Mouse (Mus musculus): ENCODE measurements around the gene Tbx15. TPM values are rescaled to one million over a fixed set of nuclear protein-coding genes. Genes with fewer than 3 reads are reported as not detected.

Gene Tbx15
- polyA plus RNA-seq, 2 experiments: 26.6 to 66.6 TPM

DNA sequence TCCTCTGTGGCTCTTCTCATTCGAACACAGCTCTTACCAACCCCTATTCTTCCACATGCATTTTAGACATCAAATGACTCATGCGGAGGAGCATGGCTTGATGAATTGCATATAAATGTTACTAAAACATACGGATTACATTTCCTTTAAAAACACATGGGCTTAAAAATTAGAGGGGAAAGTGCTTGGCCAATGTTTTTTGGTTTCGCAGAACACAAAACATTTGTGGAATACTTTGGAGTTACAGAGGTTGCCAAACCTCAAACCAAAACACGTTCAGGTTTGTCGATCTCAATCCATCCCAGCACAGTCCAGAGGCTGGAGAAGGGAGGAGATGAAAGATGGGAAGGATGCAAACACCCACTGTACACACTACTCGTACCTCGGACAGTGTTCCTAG is 90.9 kb downstream of the Tbx15 start:
- TF ChIP-seq POLR2A (IDR thresholded peaks at IDR 0.05; ENCODE audit: borderline replicate concordance, extremely low read depth, insufficient read depth, insufficient read length): no peak
- H3K27ac ChIP-seq (replicated peaks; ENCODE audit: low read depth, low read length): no peak overlapping the region
- H3K4me1 ChIP-seq (ENCODE audit: control insufficient read depth, insufficient read depth, low read length): no peaks in the 10 kb centered on the region
- no peak for DNase-seq (ENCODE audit: low spot score)
- H3K4me2 ChIP-seq (replicated peaks; ENCODE audit: low read depth, low read length, severe bottlenecking): no peak overlapping the region
- no peak overlapping the region for H3K9ac ChIP-seq (ENCODE audit: low read depth, low read length, severe bottlenecking)
- no peak overlapping the region for H3K4me3 ChIP-seq (replicated peaks; ENCODE audit: low read length)
- no peaks in the 10 kb centered on the region for H3K9me3 ChIP-seq (ENCODE audit: control insufficient read depth, low read length)
- H3K27me3 ChIP-seq (ENCODE audit: control insufficient read depth, insufficient read depth, low read length): no peaks in the 10 kb centered on the region
- peaks cover 46% of the 10 kb centered on the region for H3K36me3 ChIP-seq (ENCODE audit: control insufficient read depth, insufficient read depth, low read length)
- 81% methylated on average over 8 of the region's 8 CpGs for WGBS
- no peak for ATAC-seq (ENCODE audit: low FRiP score, low read depth)

DNA sequence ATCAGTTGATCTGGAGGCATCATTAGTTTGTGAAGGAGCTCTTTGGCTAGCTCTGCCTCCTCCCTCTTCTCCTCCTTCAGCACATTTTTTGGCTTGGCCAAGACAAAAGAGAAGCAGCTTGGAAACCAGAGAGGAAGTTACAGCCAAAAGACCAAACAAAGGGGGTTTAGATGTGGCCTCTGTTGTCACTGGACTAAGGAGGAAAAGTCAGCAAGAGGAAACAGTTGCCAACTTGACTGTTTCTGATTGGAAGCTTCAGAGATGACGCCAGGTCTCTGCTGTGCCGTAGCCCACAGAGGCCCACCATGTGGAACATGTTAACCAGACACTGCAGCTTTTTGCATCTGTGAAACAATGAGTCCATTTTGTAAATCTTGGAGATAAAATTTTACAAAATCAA is 96.7 kb downstream of the Tbx15 start:
- H3K4me2 ChIP-seq (replicated peaks; ENCODE audit: low read depth, low read length, severe bottlenecking): no peak overlapping the region
- WGBS: 65% methylated on average over 2 of the region's 2 CpGs
- peaks cover 47% of the 10 kb centered on the region for H3K36me3 ChIP-seq (ENCODE audit: control insufficient read depth, insufficient read depth, low read length)
- no peak for ATAC-seq (ENCODE audit: low FRiP score, low read depth)
- peak; percentile 14 for DNase-seq (ENCODE audit: low spot score)
- H3K27ac ChIP-seq (replicated peaks; ENCODE audit: low read depth, low read length): no peak overlapping the region
- no peaks in the 10 kb centered on the region for H3K27me3 ChIP-seq (ENCODE audit: control insufficient read depth, insufficient read depth, low read length)
- no peak overlapping the region for H3K9ac ChIP-seq (ENCODE audit: low read depth, low read length, severe bottlenecking)
- H3K4me1 ChIP-seq (ENCODE audit: control insufficient read depth, insufficient read depth, low read length): no peaks in the 10 kb centered on the region
- no peaks in the 10 kb centered on the region for H3K9me3 ChIP-seq (ENCODE audit: control insufficient read depth, low read length)
- no peak overlapping the region for H3K4me3 ChIP-seq (replicated peaks; ENCODE audit: low read length)
- no peak for TF ChIP-seq POLR2A (IDR thresholded peaks at IDR 0.05; ENCODE audit: borderline replicate concordance, extremely low read depth, insufficient read depth, insufficient read length)

- Histone ChIP-seq H3K36me3 (ENCODE audit: control insufficient read depth, insufficient read depth, low read length) (peaks cover 51% of the 10 kb centered on the region), H3K4me1 (ENCODE audit: control insufficient read depth, insufficient read depth, low read length) (no peaks in the 10 kb centered on the region), H3K9ac (ENCODE audit: low read depth, low read length, severe bottlenecking) (no peak overlapping the region), H3K27ac (replicated peaks; ENCODE audit: low read depth, low read length) (no peak overlapping the region), H3K4me2 (replicated peaks; ENCODE audit: low read depth, low read length, severe bottlenecking) (no peak overlapping the region), H3K4me3 (replicated peaks; ENCODE audit: low read length) (no peak overlapping the region), H3K9me3 (ENCODE audit: control insufficient read depth, low read length) (no peaks in the 10 kb centered on the region), H3K27me3 (ENCODE audit: control insufficient read depth, insufficient read depth, low read length) (no peaks in the 10 kb centered on the region)
- DNase-seq (ENCODE audit: low spot score) (no peak), ATAC-seq (ENCODE audit: low FRiP score, low read depth) (no peak)
- no peak for TF ChIP-seq POLR2A (IDR thresholded peaks at IDR 0.05; ENCODE audit: borderline replicate concordance, extremely low read depth, insufficient read depth, insufficient read length)
- WGBS: 85% methylated on average over 1 of the region's 1 CpGs
Observed at GRCm38 (mm10) chr3:99338756-99339155, 98.6 kb downstream of the Tbx15 start.

GRCm38 (mm10) chr3:99340021-99340420 is 99.8 kb downstream of the Tbx15 start:
- no peaks in the 10 kb centered on the region for H3K27me3 ChIP-seq (ENCODE audit: control insufficient read depth, insufficient read depth, low read length)
- TF ChIP-seq POLR2A (IDR thresholded peaks at IDR 0.05; ENCODE audit: borderline replicate concordance, extremely low read depth, insufficient read depth, insufficient read length): no peak
- no peak overlapping the region for H3K27ac ChIP-seq (replicated peaks; ENCODE audit: low read depth, low read length)

DNA sequence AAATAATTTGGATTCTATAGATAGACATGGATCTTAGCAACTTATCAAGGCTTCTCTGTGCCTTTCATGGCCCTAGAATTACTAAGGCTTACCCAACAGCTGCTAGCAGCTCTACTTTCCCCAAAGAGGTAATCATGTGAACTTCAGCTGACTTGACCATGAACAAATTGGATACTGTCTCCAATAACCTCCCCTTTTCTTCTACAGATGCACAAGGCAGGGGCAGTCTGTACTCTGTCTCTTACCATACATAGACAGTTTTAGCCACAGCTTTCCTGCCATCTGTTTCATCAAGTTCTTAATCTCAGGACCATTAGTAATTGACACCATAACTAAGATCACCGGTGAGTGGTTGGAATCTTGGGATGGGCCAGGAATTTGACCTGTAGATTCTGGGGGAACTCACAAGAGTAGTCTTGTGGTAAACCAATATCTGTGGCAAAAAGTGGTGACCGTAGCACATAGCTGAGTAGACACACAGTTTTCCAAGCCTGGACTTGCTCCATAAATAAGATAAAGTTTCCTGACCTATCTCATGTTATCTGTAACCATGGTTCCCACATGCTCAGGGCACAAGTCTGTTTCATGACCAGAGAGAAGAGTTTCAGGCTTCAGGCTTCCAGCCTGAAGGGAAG is 139.6 kb downstream of the Tbx15 start:
- H3K4me1 ChIP-seq (ENCODE audit: control insufficient read depth, insufficient read depth, low read length): no peaks in the 10 kb centered on the region
- 82% methylated on average over 2 of the region's 2 CpGs for WGBS
- no peaks in the 10 kb centered on the region for H3K9me3 ChIP-seq (ENCODE audit: control insufficient read depth, low read length)
- no peak overlapping the region for H3K9ac ChIP-seq (ENCODE audit: low read depth, low read length, severe bottlenecking)
- H3K27ac ChIP-seq (replicated peaks; ENCODE audit: low read depth, low read length): no peak overlapping the region
- DNase-seq (ENCODE audit: low spot score) (no peak), ATAC-seq (ENCODE audit: low FRiP score, low read depth) (0 out of 2 replicates have a peak, but pooled peaks have one; percentile 23)
- no peak overlapping the region for H3K4me2 ChIP-seq (replicated peaks; ENCODE audit: low read depth, low read length, severe bottlenecking)
- no peak overlapping the region for H3K4me3 ChIP-seq (replicated peaks; ENCODE audit: low read length)
- no peak for TF ChIP-seq POLR2A (IDR thresholded peaks at IDR 0.05; ENCODE audit: borderline replicate concordance, extremely low read depth, insufficient read depth, insufficient read length)
- H3K36me3 ChIP-seq (ENCODE audit: control insufficient read depth, insufficient read depth, low read length): no peaks in the 10 kb centered on the region
- no peaks in the 10 kb centered on the region for H3K27me3 ChIP-seq (ENCODE audit: control insufficient read depth, insufficient read depth, low read length)

More at GRCm38 (mm10) chr3:99340021-99340420, 99.8 kb downstream of the Tbx15 start:
- ATAC-seq (ENCODE audit: low FRiP score, low read depth) (no peak), DNase-seq (ENCODE audit: low spot score) (no peak)
- WGBS: 90% methylated on average over 3 of the region's 3 CpGs
- Histone ChIP-seq H3K36me3 (ENCODE audit: control insufficient read depth, insufficient read depth, low read length) (peaks cover 54% of the 10 kb centered on the region), H3K9me3 (ENCODE audit: control insufficient read depth, low read length) (no peaks in the 10 kb centered on the region), H3K4me1 (ENCODE audit: control insufficient read depth, insufficient read depth, low read length) (no peaks in the 10 kb centered on the region), H3K4me2 (replicated peaks; ENCODE audit: low read depth, low read length, severe bottlenecking) (no peak overlapping the region), H3K4me3 (replicated peaks; ENCODE audit: low read length) (no peak overlapping the region), H3K9ac (ENCODE audit: low read depth, low read length, severe bottlenecking) (no peak overlapping the region)

All from limb, embryonic 14.5 days (tissue).